Mouse (Mus musculus): Measurements from ENCODE around the gene Cgnl1.
A peak's percentile ranks its signal among the peaks of the same experiment; 100 is the strongest.

The Cgnl1 gene

GRCm38 (mm10) chr9:71716995-71717394 is 54.4 kb downstream of the Cgnl1 start:
- DNase-seq (ENCODE audit: extremely low spot score) = no peak

GRCm38 (mm10) chr9:71710776-71711175 is 60.6 kb downstream of the Cgnl1 start:
- DNase-seq (ENCODE audit: extremely low spot score) = peak; percentile 9

- DNase-seq (ENCODE audit: extremely low spot score) = no peak
These were observed 62.2 kb downstream of the Cgnl1 start for GRCm38 (mm10) chr9:71709199-71709598.

GRCm38 (mm10) chr9:71707989-71708388 is 63.4 kb downstream of the Cgnl1 start:
- no peak for DNase-seq (ENCODE audit: extremely low spot score)

GRCm38 (mm10) chr9:71704332-71705014 is 66.9 kb downstream of the Cgnl1 start:
- no peak for DNase-seq (ENCODE audit: extremely low spot score)

GRCm38 (mm10) chr9:71699087-71699486 is 72.3 kb downstream of the Cgnl1 start:
- DNase-seq (ENCODE audit: extremely low spot score) = no peak

- no peak for DNase-seq (ENCODE audit: extremely low spot score)
These were observed 73.3 kb downstream of the Cgnl1 start for GRCm38 (mm10) chr9:71698116-71698515.

- no peak for DNase-seq (ENCODE audit: extremely low spot score)
These were observed 74.2 kb downstream of the Cgnl1 start for GRCm38 (mm10) chr9:71697189-71697588.

GRCm38 (mm10) chr9:71696762-71697161 is 74.6 kb downstream of the Cgnl1 start:
- DNase-seq (ENCODE audit: extremely low spot score) = no peak

GRCm38 (mm10) chr9:71695133-71695532 is 76.3 kb downstream of the Cgnl1 start:
- DNase-seq (ENCODE audit: extremely low spot score) = no peak

- DNase-seq (ENCODE audit: extremely low spot score) = no peak
These were observed 77.2 kb downstream of the Cgnl1 start for GRCm38 (mm10) chr9:71694223-71694622.

- no peak for DNase-seq (ENCODE audit: extremely low spot score)
These were observed 77.6 kb downstream of the Cgnl1 start for GRCm38 (mm10) chr9:71693771-71694170.

- no peak for DNase-seq (ENCODE audit: extremely low spot score)
These were observed 79.2 kb downstream of the Cgnl1 start for GRCm38 (mm10) chr9:71692165-71692564.

GRCm38 (mm10) chr9:71689369-71690073 is 81.9 kb downstream of the Cgnl1 start:
- no peak for DNase-seq (ENCODE audit: extremely low spot score)

GRCm38 (mm10) chr9:71686463-71686862 is 84.9 kb downstream of the Cgnl1 start:
- no peak for DNase-seq (ENCODE audit: extremely low spot score)

GRCm38 (mm10) chr9:71684772-71685171 is 86.6 kb downstream of the Cgnl1 start:
- DNase-seq (ENCODE audit: extremely low spot score) = no peak

GRCm38 (mm10) chr9:71680381-71680780 is 91.0 kb downstream of the Cgnl1 start:
- DNase-seq (ENCODE audit: extremely low spot score) = no peak

- DNase-seq (ENCODE audit: extremely low spot score) = no peak
These were observed 92.1 kb downstream of the Cgnl1 start for GRCm38 (mm10) chr9:71679103-71679815.

- no peak for DNase-seq (ENCODE audit: extremely low spot score)
These were observed 94.3 kb downstream of the Cgnl1 start for GRCm38 (mm10) chr9:71676988-71677688.

GRCm38 (mm10) chr9:71675799-71676414 is 95.5 kb downstream of the Cgnl1 start:
- DNase-seq (ENCODE audit: extremely low spot score) = no peak

- no peak for DNase-seq (ENCODE audit: extremely low spot score)
These were observed 96.2 kb downstream of the Cgnl1 start for GRCm38 (mm10) chr9:71675216-71675615.

- DNase-seq (ENCODE audit: extremely low spot score) = no peak
These were observed 96.9 kb downstream of the Cgnl1 start for GRCm38 (mm10) chr9:71674476-71674875.
